Mouse (Mus musculus) bone marrow macrophage, adult 2 months (primary cell): ENCODE results near the gene Hint2. TPM values are rescaled to one million over a fixed set of nuclear protein-coding genes. Genes with fewer than 3 reads are reported as not detected.
A peak's percentile ranks its signal among the peaks of the same experiment; 100 is the strongest.

Source experiments
- H3K27ac ChIP-seq: 2 replicates; pipeline ENCODE4 v1.5.1; 2012; ENCODE audit warnings: low read depth, low read length; ENCODE audit not compliant: insufficient read depth
- H3K4me1 ChIP-seq: 2 replicates; pipeline ENCODE4 v1.6.1; 2012; ENCODE audit warnings: low read length; ENCODE audit not compliant: control insufficient read depth, insufficient read depth
- H3K4me3 ChIP-seq: 2 replicates; pipeline ENCODE4 v1.5.1; 2012; ENCODE audit warnings: mild to moderate bottlenecking, low read length, moderate library complexity; ENCODE audit not compliant: insufficient read depth
- CTCF ChIP-seq: IDR thresholded peaks from 2 replicates; pipeline ENCODE4 v1.5.1; 2012; ENCODE audit warnings: low read depth, mild to moderate bottlenecking, low read length, moderate library complexity
- POLR2A ChIP-seq: IDR thresholded peaks from 2 replicates; pipeline ENCODE4 v1.6.1; 2012; ENCODE audit warnings: mild to moderate bottlenecking, low read depth, low read length, borderline replicate concordance
- polyA plus RNA-seq: library from polyadenylated mRNA; stranded (reverse); fragments of >200 nt; gene quantifications from 2 replicates; pipeline ENCODE4 v1.2.4, GENCODE M21; 2012; ENCODE audit not compliant: missing spikeins, insufficient read depth, insufficient read length

The Hint2 gene
- polyA plus RNA-seq, 1 experiment = 33.1 TPM

DNA sequence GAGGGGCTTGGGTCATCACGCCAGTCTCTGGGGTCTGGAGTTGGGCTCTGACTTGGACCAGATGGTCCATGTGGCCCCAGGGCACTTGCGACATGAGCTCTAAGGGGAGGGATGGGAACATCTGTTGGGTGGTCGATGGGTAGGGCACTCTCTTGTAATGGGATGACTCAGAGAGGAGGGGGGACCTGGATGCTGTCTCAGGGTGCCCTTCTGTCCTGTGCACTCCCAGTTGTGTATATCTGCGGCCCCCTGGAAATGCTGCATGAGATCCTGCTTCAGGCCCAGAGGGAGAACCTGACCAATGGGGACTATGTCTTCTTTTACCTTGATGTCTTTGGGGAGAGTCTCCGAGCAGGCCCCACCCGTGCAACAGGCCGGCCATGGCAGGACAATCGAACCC is 23.0 kb downstream of the Hint2 start:
- Histone ChIP-seq H3K4me1 (no peaks in the 10 kb centered on the region), H3K4me3 (no peak overlapping the region), H3K27ac (no peak overlapping the region)
- TF ChIP-seq POLR2A = no peak
- TF ChIP-seq CTCF = no peak

DNA sequence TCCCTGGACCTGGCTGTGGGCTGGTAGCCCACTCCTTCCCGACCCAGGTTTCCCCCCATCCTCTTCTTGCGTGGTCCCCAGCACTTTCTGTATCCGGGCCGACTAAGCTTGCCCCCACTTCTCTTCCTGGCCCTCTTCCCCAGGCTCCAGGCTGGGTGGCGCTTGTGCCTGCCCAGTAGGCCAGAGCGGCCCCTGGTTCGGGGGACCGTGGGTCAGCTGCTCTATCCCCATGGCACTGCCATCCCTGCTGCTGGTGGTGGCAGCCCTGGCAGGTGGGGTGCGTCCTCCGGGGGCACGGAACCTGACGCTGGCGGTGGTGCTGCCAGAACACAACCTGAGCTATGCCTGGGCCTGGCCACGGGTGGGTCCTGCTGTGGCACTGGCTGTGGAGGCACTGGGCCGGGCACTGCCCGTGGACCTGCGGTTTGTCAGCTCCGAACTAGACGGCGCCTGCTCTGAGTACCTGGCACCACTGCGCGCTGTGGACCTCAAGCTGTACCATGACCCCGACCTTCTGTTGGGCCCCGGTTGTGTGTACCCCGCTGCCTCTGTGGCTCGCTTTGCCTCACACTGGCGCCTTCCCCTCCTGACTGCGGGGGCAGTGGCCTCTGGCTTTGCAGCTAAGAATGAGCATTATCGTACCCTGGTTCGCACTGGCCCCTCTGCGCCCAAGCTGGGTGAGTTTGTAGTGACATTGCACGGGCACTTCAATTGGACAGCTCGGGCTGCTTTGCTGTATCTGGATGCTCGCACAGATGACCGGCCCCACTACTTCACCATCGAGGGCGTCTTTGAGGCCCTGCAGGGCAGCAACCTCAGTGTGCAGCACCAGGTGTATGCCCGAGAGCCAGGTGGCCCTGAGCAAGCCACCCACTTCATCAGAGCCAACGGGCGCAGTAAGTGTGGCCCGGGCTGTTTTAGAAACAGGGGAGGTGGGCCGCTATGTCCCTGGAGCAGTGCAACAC is 24.0 kb downstream of the Hint2 start:
- no peak for TF ChIP-seq POLR2A
- no peak for TF ChIP-seq CTCF
- no peak overlapping the region for H3K4me3 ChIP-seq
- H3K4me1 ChIP-seq = no peaks in the 10 kb centered on the region
- no peak overlapping the region for H3K27ac ChIP-seq

- Histone ChIP-seq H3K4me1 (no peaks in the 10 kb centered on the region), H3K4me3 (peak within 1 kb of the TSS; percentile 28; the same call in 1 of the 2 replicates), H3K27ac (no peak within 1 kb of the TSS)
- TF ChIP-seq POLR2A (no peak), CTCF (no peak)
Observed at GRCm38 (mm10) chr4:43631046-43631955, 25.0 kb downstream of the Hint2 start, which contains the start of gene Npr2. Npr2 (plus strand) TSS chr4:43631935.

GRCm38 (mm10) chr4:43630671-43631045 is 25.6 kb downstream of the Hint2 start:
- no peaks in the 10 kb centered on the region for H3K4me1 ChIP-seq
- TF ChIP-seq CTCF (no peak), POLR2A (no peak)
- H3K4me3 ChIP-seq = no peak overlapping the region
- H3K27ac ChIP-seq = no peak overlapping the region

DNA sequence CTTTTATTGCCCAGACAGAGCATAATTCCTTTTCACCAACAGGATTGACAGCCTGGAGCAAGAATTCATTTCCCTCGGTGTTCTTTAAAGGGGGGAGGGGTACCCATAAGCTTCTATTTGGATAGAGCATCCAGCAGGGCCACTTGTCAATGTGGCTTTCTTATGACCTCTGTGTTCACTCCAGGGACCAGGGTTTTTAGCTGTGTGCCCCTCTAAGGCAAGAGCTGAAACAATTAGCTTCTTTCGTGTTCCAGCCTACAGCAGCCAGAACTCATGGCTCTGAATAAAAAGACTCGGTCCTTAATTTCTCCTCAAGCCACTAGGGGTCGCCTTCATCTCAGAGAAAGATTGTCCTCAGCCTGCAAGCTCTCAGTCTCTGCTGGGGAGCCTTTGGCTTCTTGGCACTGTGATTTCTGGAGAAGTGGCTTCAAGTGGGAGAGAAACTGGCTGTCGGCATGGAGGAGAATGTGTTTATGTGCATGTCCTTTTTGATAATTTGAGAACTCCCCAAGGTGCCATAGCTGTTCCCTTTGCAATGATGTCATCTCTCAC is 26.2 kb downstream of the Hint2 start:
- Histone ChIP-seq H3K4me3 (no peak overlapping the region), H3K27ac (no peak overlapping the region), H3K4me1 (no peaks in the 10 kb centered on the region)
- TF ChIP-seq POLR2A = no peak
- TF ChIP-seq CTCF = peak; percentile 67

- Histone ChIP-seq H3K4me3 (no peak overlapping the region), H3K27ac (no peak overlapping the region), H3K4me1 (no peaks in the 10 kb centered on the region)
- TF ChIP-seq CTCF = no peak
- TF ChIP-seq POLR2A = no peak
Observed at GRCm38 (mm10) chr4:43629106-43629817, 27.0 kb downstream of the Hint2 start.

DNA sequence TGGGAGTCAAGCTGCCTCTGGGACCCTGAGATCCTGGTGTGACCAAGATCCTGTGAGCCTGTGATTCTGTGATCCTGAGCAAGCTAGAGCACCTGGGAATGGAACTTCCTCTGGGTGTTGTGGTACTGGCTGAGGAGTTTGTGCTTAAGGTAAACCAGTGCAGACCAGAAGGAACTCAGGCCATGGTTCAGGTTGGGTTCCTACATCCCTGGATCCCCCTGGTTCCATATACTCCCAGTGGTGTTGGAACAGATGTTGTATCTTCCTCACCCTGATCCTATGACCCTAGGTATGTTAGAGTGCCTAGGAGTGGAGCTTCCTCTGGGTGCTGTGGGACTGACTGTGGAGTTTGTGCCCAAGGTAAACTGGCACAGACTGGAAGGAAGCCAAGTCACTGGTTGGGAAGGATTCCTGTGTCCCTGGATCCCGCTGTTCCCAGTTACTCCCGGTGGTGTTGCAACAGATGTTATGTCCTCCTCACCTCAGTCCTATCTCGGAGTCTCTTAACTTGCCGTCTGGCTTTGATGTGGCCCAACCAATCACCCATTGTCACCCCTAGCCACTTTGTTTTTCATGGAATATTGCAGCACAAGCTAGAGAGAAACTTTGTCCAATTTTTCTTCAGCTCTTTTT is 36.0 kb downstream of the Hint2 start:
- Histone ChIP-seq H3K4me3 (no peak overlapping the region), H3K27ac (no peak overlapping the region), H3K4me1 (no peaks in the 10 kb centered on the region)
- TF ChIP-seq POLR2A (no peak), CTCF (no peak)

- peaks cover 4% of the 10 kb centered on the region for H3K4me1 ChIP-seq
- no peak overlapping the region for H3K27ac ChIP-seq
- TF ChIP-seq POLR2A = no peak
- H3K4me3 ChIP-seq = no peak overlapping the region
Observed at GRCm38 (mm10) chr4:43613060-43613730, 43.1 kb downstream of the Hint2 start.
